Mouse (Mus musculus) cerebellum, adult 2 months (tissue): ENCODE data around the gene Nek1.

Experiments
- CTCF ChIP-seq: fragments of 200-500 bp; IDR thresholded peaks from 2 replicates; pipeline ENCODE4 v1.5.1; 2011; ENCODE audit warnings: low read depth, mild to moderate bottlenecking, control low read depth, low read length, moderate library complexity, borderline replicate concordance; ENCODE audit not compliant: insufficient read depth
- POLR2A ChIP-seq: fragments of 200-500 bp; IDR thresholded peaks from 2 replicates; pipeline ENCODE4 v1.6.1; 2011; ENCODE audit warnings: low read length, control low read depth, borderline replicate concordance; ENCODE audit not compliant: insufficient read depth

GRCm38 (mm10) chr8:61121631-61122030 is 128.6 kb downstream of the Nek1 start:
- no peak for TF ChIP-seq CTCF
- TF ChIP-seq POLR2A: no peak
